Mouse (Mus musculus): ENCODE results near the gene Nrtn.

- TF ChIP-seq CTCF (IDR thresholded peaks at IDR 0.05; ENCODE audit: extremely low read depth, insufficient read length, insufficient replicate concordance, low read depth, low read length) (no peak), POLR2A (IDR thresholded peaks at IDR 0.05; ENCODE audit: low read depth, low read length) (no peak)
Observed at GRCm38 (mm10) chr17:56715360-56715759, 42.0 kb downstream of the Nrtn start.

Data from small intestine, adult 2 months (tissue).